Mouse (Mus musculus): Measurements from ENCODE around the gene Ccr7. TPM values are rescaled to one million over a fixed set of nuclear protein-coding genes. Genes with fewer than 3 reads are reported as not detected.

Gene Ccr7
- 0.07 TPM in 1 of 2 replicates, not detected in the other for polyA plus RNA-seq (2012; rRNA removed)

DNA sequence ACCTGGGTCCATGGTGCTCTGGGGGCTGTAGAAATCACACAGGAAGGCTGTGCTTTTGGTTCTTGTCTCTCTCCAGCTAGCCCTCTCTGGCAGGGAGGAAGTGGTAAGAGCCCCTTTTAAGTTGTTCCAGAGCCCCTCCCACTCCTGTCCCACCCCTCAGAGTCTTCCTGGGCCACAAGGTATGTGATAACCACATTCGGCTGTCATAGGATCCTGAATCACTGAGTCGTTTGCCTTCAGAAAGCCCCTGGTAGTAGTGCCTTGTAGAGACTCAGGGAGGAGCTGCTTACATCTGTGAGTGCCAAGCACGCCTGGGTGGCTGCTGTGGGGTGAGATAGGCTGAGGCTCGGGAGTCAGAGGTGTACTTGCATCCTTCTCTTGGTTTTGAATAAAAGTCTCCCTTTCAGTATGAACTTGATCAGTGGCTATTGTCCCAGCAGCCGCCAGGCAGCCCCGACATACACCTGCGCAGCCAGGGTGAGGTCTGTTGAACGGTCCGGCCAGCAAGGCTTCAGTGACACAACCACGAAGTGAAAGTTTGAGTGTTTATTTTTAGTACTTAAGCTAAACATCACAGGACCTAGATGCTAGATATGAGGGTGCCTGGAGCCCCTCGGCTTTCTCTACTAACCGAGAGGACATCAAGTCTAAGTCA lies at the start of gene Ccr7:
TSS of gene Ccr7 (minus strand) at position 91 of the 655 bp plus-strand sequence.
- no peak for TF ChIP-seq CTCF (IDR thresholded peaks at IDR 0.05; ENCODE audit: borderline replicate concordance, extremely low read depth, insufficient read depth, insufficient read length)
- no peak for TF ChIP-seq POLR2A (IDR thresholded peaks at IDR 0.05; ENCODE audit: borderline replicate concordance, extremely low read depth, insufficient read depth, insufficient read length, poor library complexity, severe bottlenecking)
- DNase-seq (ENCODE audit: low read depth), result no peak

GRCm38 (mm10) chr11:99189154-99189582 lies 34.3 kb upstream of the Ccr7 start:
- TF ChIP-seq CTCF (IDR thresholded peaks at IDR 0.05; ENCODE audit: borderline replicate concordance, extremely low read depth, insufficient read depth, insufficient read length) (peak; percentile 79), POLR2A (IDR thresholded peaks at IDR 0.05; ENCODE audit: borderline replicate concordance, extremely low read depth, insufficient read depth, insufficient read length, poor library complexity, severe bottlenecking) (no peak)
- DNase-seq (ENCODE audit: low read depth), result peak; percentile 61

- TF ChIP-seq POLR2A (IDR thresholded peaks at IDR 0.05; ENCODE audit: borderline replicate concordance, extremely low read depth, insufficient read depth, insufficient read length, poor library complexity, severe bottlenecking) (no peak), CTCF (IDR thresholded peaks at IDR 0.05; ENCODE audit: borderline replicate concordance, extremely low read depth, insufficient read depth, insufficient read length) (no peak)
- DNase-seq (ENCODE audit: low read depth), result no peak
Observed at GRCm38 (mm10) chr11:99187348-99187747, 32.5 kb upstream of the Ccr7 start.

DNA sequence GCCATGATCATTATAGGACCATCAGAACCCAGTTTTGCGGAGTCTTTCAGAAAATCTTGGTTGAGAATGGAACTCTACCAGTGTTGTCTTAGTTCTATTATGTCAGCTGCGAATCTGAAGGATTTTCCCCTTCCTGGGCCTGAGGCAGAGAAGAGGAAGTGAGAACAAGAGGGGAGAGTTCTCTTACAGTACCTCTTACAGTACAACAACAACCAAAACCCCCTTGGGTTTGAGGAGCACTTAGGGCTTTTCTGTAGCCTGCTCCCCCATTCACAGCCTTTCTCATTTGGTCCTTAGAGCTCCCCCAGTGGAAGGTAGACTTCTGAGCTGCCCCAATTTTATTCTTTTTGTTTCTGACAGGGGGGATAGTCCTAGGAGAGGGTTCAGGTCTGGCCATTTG lies 32.0 kb upstream of the Ccr7 start:
- TF ChIP-seq CTCF (IDR thresholded peaks at IDR 0.05; ENCODE audit: borderline replicate concordance, extremely low read depth, insufficient read depth, insufficient read length) (no peak), POLR2A (IDR thresholded peaks at IDR 0.05; ENCODE audit: borderline replicate concordance, extremely low read depth, insufficient read depth, insufficient read length, poor library complexity, severe bottlenecking) (no peak)
- DNase-seq (ENCODE audit: low read depth), result no peak

- TF ChIP-seq POLR2A (IDR thresholded peaks at IDR 0.05; ENCODE audit: borderline replicate concordance, extremely low read depth, insufficient read depth, insufficient read length, poor library complexity, severe bottlenecking) (no peak), CTCF (IDR thresholded peaks at IDR 0.05; ENCODE audit: borderline replicate concordance, extremely low read depth, insufficient read depth, insufficient read length) (no peak)
- peak; percentile 17 for DNase-seq (ENCODE audit: low read depth)
Observed at GRCm38 (mm10) chr11:99182575-99182974, 27.7 kb upstream of the Ccr7 start.

DNA sequence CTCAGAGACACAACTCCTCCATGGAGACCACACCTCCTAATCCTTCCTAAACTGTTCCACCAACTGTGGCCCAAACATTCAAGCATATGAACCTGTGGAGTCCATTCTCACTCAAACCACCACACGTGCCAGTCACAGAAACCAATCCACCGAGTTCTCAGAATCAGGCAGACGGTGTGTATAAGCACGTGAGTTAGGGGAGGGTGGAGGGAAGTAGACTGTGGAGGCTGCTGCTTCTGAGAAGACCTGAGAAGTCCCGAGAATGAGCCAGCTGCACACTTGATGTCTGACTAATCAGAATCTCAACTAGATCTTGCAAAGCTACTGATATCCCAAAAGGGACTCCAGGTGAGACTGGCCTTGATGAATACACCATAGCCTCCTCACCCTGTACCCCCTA lies 25.2 kb upstream of the Ccr7 start:
- no peak for DNase-seq (ENCODE audit: low read depth)
- no peak for TF ChIP-seq POLR2A (IDR thresholded peaks at IDR 0.05; ENCODE audit: borderline replicate concordance, extremely low read depth, insufficient read depth, insufficient read length, poor library complexity, severe bottlenecking)
- no peak for TF ChIP-seq CTCF (IDR thresholded peaks at IDR 0.05; ENCODE audit: borderline replicate concordance, extremely low read depth, insufficient read depth, insufficient read length)

GRCm38 (mm10) chr11:99177925-99178198 lies 23.0 kb upstream of the Ccr7 start:
- DNase-seq (ENCODE audit: low read depth), result no peak
- TF ChIP-seq POLR2A (IDR thresholded peaks at IDR 0.05; ENCODE audit: borderline replicate concordance, extremely low read depth, insufficient read depth, insufficient read length, poor library complexity, severe bottlenecking) (no peak), CTCF (IDR thresholded peaks at IDR 0.05; ENCODE audit: borderline replicate concordance, extremely low read depth, insufficient read depth, insufficient read length) (no peak)

DNA sequence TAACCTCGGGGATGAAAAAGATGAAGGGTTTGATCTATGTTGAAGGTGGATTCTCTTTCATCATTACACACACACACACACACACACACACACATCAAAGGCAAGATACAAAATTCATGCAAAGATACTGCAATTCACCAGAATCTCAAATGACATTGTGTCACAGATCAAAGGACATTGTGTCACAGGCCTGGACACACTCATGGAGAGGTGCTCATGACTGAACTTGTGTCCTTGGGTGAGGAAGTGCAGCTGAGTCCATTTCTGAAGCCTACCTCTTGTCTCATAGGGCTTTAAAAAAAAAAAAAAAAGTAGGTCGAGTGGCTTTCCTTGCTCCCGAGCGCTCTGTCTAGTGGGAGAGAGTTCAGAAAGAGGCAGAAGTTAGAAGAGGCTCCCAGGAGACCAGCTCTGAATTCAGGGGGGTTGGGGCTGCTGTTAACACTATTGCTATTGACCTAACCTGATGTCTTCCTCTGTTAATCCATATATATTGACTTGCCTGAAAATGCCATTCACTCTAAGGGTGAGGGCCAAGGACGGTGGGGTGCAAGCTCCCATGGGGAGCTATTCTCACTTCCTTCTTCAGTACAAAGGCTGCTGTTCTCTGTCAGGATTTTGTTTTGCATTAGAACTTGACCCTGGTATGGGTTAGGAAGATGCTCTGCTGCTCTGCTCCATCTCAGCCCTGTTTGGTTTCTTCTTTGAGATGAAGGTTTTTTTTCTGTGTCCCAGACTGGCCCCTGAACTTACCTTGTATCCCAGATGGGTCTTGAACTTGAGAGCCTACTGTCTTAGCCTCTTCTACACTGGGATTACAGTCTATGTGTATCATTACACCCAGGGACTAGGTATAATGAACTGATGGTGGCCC lies 22.4 kb upstream of the Ccr7 start:
- DNase-seq (ENCODE audit: low read depth), result no peak
- TF ChIP-seq CTCF (IDR thresholded peaks at IDR 0.05; ENCODE audit: borderline replicate concordance, extremely low read depth, insufficient read depth, insufficient read length), result no peak
- no peak for TF ChIP-seq POLR2A (IDR thresholded peaks at IDR 0.05; ENCODE audit: borderline replicate concordance, extremely low read depth, insufficient read depth, insufficient read length, poor library complexity, severe bottlenecking)

GRCm38 (mm10) chr11:99172002-99172401 lies 17.1 kb upstream of the Ccr7 start:
- TF ChIP-seq POLR2A (IDR thresholded peaks at IDR 0.05; ENCODE audit: borderline replicate concordance, extremely low read depth, insufficient read depth, insufficient read length, poor library complexity, severe bottlenecking), result no peak
- no peak for TF ChIP-seq CTCF (IDR thresholded peaks at IDR 0.05; ENCODE audit: borderline replicate concordance, extremely low read depth, insufficient read depth, insufficient read length)
- DNase-seq (ENCODE audit: low read depth), result no peak

DNA sequence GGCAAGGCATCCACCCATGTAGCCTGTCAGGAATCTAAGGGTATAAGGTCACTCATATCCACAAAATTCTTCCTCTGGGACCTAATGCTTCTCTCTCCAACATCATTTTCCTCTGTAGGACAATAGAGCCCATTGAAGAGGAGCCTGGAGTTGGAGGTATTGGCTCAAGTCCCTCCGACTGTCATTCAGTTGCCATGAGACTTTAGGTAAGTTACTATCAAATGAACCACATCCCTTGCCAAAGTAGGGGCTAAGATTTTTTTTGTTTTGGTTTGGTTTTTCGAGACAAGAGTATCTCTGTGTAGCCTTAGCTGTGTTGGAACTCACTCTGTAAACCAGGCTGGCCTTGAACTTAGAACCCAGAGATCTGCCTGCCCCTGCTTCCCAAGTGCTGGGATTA lies 16.6 kb upstream of the Ccr7 start:
- no peak for TF ChIP-seq CTCF (IDR thresholded peaks at IDR 0.05; ENCODE audit: borderline replicate concordance, extremely low read depth, insufficient read depth, insufficient read length)
- TF ChIP-seq POLR2A (IDR thresholded peaks at IDR 0.05; ENCODE audit: borderline replicate concordance, extremely low read depth, insufficient read depth, insufficient read length, poor library complexity, severe bottlenecking), result no peak
- DNase-seq (ENCODE audit: low read depth), result no peak

DNA sequence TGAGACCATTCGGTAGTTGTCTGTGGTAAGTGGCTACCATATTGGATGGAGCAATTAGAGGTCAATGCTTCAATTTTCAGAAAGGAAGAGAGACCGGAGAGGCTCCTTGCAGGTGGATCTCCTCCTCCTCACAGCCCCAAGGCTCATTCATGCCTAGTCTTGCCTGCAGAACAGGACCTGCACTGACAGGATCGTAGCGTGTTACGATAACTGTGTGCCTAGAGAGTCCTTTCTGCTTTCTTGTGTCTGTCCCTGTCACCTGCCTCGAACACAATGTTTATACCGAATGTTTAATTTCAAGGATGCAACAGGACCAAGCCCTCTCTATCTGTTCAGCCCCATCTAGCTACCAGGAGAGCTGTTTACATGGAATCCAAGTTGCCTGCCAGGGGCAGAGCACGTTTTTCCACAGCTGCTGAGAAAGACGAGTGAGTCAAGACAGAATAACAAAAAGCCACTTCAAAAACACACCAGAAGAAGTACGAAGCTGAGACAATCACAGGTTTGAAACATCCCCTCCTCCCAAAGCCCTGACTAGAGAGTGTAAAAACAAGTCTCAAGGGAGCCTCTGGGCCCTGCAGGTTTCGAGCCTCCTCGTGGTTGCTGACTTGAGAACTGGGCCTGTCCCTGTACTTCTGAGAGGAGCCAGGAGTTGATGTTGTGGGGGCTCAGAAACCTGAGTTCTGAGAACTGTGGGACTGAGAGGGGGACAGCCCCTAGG lies 15.8 kb upstream of the Ccr7 start:
- no peak for DNase-seq (ENCODE audit: low read depth)
- TF ChIP-seq CTCF (IDR thresholded peaks at IDR 0.05; ENCODE audit: borderline replicate concordance, extremely low read depth, insufficient read depth, insufficient read length), result no peak
- no peak for TF ChIP-seq POLR2A (IDR thresholded peaks at IDR 0.05; ENCODE audit: borderline replicate concordance, extremely low read depth, insufficient read depth, insufficient read length, poor library complexity, severe bottlenecking)
